Mouse (Mus musculus) liver, postnatal 0 days (tissue): Measurements from ENCODE around the gene Gcgr.

Experiments used
- CTCF ChIP-seq: sonication (generic); IDR thresholded peaks from 2 replicates; pipeline ENCODE4 v1.5.1; 2016; ENCODE audit warnings: antibody characterized with exemption, low read depth
- EP300 ChIP-seq: IDR thresholded peaks from 2 replicates; pipeline ENCODE4 v1.6.1; 2016; ENCODE audit warnings: antibody characterized with exemption, low read depth, mild to moderate bottlenecking

GRCm38 (mm10) chr11:120505661-120506060 lies 24.8 kb upstream of the Gcgr start:
- no peak for TF ChIP-seq CTCF
- no peak for TF ChIP-seq EP300
